Mouse (Mus musculus): ENCODE data around the gene Ccnd2. TPM values are rescaled to one million over a fixed set of nuclear protein-coding genes. Genes with fewer than 3 reads are reported as not detected.

The Ccnd2 gene
- total RNA-seq, 2 experiments from 2014 or later, result 177 to 178 TPM

DNA sequence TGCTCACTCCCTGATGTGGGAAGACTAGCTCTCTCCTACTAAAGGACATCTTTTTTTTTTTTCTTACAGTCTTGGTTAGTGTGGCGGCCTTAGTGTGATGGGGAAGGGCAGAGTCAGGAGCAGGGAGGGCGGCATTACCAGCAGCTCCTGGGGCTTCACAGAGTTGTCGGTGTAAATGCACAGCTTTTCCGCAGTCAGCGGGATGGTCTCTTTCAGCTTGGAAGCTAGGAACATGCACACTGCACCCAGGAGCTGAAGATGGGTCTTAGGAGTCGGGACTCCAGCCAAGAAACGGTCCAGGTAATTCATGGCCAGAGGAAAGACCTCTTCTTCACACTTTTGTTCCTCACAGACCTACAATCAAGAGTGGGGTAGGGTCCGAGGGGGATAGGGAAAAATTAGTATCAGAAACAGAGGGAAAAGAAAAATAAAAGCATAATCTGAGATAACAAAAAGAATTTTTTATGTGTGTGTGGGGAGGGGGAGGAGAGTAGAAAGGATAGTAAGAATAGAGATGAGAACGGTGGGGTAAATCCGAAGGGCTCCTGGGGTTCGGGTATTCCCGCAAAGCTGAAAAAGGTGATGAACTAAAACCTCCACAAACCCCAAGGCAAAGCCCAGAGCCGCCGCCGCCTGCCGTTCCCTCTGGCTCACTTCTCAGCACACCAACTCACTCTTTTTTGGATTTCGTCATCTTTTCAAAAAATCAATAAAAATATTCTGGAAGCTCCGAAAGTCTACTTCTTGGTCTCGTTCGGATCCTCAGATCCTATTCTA lies 3.3 kb downstream of the Ccnd2 start:
- DNase-seq, result peak; percentile 66

DNA sequence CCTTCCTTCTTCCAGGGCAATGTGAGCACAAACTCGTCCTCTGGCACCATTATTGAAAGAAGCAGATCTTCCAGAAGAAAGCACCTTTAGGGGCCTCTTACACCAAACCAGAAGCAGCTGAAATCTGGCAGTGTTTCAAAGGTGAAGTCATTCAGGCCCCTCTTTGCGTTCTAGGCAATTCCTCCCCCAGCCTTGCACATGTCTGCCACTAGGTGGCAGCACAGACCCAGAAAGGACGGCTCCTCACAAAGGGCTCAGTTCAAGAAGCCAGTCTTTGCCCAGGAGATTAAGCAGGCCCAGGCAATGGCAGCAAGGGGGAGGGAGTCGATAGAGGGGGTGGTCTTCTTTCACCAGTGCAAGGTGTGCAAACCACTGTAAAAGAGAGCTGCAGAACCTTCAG lies 4.3 kb downstream of the Ccnd2 start:
- peak; percentile 91 for DNase-seq

DNA sequence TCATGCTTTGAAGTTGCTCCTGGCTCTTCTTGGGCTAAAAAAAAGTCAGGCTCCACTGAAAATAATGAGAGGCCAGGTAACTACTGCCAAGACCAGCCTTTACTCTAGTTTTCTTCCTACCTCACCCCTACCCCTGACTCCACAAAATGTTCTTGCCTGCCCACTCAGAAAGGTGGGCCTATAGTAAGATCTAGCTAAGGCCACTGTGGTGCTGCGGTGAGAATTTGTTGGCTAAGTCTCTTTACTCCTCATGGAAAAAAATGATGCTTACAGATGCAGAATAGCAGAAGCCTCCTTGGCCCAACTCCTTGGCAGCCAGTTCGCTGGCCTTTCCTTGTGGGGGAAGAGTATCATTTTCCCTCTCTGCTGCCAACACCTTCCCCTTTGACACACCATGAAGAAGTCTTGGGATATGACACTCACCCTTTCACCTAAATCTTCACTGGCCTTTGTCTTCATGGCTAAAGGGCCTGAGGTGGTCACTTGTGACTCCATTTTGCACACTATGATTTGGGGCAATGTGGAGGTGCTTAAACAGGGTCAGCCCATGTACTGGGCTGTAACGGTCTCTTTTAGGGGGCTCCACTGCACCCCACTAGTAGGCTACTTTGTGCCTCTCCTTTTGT lies 5.6 kb downstream of the Ccnd2 start:
- no peak for DNase-seq

DNA sequence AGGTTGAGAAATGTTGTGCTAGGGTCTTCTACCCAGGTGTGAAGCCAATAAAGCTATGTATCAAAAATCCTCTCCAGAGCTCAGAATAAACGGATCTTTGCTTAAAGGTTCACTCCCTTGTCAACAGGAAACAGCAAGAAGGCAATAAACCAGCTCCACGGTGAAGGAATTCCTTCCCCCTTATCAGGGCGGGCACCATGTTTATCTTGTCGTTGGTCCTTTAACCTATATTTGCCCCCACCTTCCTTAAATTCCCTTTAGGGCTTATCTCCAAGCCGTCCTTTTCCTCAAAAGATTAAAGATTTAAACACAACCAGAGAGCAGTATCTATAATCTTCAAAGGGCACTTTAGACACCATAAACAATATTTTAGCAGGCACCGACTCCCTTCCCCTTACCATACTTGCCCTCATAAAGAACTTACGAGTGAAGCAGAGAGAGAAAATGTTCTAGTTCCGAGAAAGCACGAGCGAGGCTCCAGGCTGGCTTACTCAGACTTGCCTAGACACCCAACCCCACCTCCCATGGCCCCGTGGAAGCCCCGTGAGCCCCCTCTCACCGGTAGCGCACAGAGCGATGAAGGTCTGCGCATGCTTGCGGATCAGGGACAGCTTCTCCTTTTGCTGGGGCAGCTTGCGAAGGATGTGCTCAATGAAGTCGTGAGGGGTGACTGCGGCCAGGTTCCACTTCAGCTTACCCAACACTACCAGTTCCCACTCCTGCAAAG lies 6.4 kb downstream of the Ccnd2 start:
- no peak for DNase-seq

DNA sequence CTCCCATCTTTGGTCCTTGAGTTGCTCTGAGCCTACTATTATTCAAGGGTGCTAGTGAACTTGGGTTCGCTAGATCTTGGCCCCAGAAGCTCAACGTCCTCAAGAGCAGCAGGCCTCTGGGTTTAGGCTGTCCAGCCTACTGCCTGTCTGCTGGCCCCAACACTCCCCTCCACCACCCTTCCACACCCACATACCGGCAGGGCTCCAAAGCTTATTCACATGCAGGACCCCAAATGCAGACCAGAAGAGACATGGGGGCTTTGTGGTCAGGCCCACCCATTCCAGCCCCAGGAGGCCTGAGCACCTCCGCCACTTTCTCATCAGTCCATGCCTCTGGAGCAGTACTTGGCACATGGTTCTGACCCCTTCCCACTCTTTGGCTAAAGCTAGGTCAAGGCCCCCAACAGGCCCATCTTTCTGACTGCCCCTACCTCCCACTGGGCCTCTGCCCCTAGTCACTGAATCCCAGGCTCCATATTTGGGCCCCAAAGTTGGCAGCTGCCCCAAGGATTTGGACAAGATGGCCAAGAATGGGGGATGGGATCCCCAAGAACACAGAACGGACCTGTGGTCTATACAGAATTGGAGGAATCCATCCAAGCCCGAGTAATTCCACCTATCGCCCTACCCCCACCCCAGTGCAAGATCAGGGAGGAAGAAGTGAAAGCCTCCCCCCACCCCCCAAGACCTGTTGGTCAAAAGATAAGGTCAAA lies 8.3 kb downstream of the Ccnd2 start:
- DNase-seq, result no peak

DNA sequence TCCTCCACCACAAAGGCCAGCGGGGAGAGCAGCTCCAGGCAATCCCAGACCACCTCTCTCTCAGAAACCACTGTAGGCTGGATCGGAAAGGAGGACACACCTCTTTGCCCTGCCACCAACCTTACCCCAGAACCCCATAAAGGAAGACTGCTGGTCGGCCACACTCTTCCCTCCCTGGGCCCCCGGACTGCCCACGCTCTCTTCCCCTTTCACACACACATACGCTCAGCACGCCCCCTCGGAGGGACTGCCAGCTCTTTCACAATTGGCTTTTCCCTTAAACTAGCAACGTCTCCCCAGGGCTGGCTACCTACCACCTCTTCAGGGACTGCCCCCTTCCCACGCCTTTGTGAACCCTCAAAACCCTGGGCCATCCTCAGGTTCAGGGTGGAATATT lies 8.9 kb downstream of the Ccnd2 start:
- no peak for DNase-seq

DNA sequence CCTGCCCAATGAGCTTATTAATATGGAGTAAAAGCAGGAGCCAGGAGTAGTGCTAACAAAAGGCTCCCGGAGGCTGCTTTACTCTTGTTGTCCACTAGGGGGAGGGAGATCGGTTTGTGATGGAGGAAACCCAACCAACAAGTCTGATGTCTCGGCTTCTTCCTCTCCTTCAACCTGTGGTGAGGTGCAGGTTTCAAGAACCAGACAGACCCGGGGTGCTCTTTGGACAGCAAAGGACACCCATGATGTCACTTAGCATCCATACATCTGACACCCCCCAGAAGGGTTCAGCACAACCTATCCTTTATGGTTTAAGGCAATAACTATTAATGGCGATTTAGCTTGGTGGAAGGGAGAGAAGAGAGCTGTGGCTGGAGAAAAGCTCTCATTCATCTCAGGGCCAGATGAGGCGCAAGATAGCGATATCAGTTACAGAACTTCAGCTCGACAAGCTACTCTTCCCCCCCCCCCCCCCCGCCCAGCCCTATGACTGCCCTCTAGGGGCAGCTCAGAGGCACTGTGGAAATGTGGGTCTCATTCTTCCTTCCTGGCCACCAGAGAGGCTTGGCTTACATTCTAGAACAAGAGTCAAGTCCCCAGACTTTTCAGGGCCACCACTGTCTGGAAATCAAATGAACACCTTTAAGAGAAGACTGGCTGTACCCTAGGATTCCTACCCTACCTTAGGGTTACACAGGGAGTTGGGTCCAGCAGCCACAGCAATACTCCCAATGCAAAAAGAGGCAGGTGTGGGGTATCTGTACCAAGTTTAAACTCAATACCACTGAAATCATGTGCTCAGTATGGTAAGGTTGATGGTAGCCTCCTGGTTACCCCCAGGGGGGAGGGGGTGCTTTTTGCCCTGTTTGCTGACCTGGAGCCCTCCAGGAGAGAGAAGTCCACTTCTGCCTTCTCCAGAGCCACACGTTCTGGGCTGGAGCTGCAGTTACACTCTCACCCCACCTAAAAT lies 9.6 kb downstream of the Ccnd2 start:
- peak; percentile 58 for DNase-seq

DNA sequence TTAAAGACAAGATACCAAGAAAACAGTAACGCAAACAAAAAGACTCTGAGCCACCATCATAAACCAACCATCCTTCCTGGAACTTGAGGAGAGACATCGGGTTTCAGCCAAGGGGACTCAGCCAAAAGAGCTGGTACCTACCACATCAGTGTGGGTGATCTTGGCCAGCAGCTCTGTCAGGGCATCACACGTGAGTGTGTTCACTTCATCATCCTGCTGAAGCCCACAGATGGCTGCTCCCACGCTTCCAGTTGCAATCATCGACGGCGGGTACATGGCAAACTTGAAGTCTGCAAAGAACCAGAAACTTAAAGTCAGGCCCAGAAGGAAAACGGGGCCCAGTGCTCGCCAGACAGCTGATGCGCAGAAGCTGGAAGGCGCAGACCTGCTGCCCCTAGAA lies 13.0 kb downstream of the Ccnd2 start:
- no peak for DNase-seq

DNA sequence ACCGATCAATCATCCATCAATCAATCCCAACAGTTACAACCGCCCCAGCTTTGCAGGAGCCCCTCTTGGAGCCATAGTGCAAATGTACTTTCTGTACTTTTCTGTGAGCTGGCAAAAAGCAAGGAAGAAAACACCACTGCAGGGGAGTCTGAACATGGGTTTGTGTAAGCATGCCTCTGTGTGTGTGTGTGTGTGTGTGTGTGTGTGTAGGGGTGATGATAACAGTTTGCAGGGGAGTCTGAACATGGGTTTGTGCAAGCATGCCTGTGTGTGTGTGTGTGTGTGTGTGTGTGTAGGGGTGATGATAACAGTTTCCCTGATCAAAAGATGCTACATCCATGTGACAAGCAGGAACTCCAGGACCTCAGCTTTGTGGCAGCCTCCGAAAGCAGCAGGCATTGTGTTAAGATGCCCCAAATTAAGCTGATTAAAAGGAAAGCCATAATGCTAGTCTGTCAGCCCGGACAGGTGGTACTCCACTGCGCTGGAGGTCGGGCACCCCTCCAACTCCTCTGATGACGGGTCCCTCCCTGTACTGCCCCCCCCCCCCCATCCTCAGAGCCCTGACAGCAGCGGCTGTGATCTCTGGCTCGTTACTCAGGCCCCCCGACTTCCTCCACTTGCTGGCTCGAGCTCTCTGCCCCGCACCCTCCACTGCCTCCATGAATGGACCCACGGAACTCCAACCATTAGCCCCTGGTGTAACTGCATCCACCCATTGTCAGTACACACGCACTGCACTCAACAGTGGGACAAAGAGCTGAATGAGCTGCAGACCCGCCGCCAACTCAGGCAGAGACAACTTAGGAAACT lies 18.4 kb downstream of the Ccnd2 start:
- DNase-seq, result no peak

DNA sequence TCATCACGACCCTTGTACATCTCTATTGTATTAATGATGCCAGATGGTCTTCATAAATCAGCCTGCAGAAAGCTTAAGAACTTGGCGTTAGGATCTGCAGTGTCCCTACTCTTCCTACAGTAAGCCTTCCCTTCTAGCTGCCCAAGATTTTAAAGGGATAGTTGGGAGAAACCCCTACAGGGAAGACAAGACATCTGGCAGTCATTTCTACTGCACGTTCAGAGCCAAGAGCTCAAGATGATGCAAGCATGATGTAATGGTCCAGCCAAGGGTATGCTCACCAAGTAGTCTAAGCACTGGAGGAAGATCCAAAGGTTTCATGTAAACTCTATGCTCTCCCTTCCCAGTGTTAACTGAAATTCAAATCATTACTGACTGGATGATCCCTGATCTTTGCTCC lies 19.3 kb downstream of the Ccnd2 start:
- no peak for DNase-seq

DNA sequence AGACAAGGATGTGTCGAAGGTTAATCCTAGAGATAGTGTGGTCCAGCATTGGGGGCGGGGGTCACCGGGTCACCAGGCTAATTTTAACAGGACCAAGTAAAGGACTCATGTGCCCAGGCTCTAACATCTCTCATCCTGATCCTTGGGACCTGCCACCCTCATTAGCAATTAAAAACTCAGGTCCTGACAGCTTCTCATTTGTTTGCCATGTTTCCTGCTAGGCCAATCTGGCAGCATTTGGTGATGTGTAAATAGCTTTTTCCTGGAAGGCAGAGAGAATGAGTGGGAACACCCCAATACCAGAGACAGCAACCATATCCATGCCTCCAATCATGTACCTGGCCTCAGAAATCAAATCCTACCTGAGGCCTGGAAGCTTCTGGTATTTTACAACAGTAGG lies 20.0 kb downstream of the Ccnd2 start:
- no peak for DNase-seq

DNA sequence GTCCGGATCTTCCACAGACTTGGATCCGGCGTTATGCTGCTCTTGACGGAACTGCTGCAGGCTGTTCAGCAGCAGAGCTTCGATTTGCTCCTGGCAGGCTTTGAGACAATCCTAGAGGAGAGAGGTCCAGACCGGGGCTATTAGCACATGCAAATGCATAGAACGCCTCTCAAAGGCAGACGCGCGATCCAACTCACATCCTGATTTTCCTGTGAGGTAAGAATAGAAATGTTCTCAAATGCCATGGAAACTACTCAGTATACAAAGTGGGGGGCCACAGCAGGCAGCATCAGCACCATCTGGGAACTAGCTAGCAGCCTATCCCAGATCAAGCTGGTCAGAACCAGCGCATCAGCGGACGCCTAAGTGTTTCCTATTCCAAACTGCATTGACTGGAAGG lies 21.6 kb downstream of the Ccnd2 start:
- no peak for DNase-seq

DNA sequence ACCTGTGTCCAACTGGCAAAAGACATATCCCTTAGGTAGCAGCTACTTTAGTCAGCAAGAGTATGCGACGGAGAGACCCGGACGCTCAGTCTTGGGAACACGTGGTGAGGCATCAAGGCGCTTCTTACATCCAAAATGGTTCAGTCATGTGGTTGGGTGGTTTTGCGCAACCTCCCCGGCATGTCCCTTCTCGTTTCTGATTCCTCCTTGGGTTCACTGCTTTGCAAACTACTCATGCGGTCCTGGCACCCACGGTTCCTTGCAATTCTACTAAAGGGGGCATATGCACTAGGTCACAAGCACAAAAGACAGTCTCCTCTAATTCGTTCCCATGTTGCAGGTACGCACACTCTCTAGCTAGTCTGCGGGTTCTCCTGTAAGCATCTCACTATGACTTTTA lies 22.3 kb downstream of the Ccnd2 start:
- no peak for DNase-seq

DNA sequence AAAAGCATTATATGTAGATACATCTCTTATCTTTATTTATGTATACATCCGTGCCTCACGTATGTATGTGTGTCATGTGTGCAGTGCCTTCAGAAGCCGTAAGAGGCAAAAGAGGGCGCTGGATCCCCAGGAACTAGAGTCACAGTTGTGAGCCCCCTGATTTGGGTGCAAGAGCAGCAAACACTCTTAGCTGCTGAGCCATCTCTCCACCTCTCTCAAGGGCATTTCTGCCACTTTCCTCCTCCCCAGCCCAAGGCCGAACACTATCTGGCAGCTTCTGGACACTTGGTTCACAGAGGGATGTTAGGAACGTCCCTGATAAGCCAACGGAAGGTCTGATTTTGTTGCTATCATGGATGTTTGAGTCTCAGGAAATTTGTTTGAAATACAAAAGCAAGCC lies 28.5 kb downstream of the Ccnd2 start:
- peak; percentile 47 for DNase-seq

DNA sequence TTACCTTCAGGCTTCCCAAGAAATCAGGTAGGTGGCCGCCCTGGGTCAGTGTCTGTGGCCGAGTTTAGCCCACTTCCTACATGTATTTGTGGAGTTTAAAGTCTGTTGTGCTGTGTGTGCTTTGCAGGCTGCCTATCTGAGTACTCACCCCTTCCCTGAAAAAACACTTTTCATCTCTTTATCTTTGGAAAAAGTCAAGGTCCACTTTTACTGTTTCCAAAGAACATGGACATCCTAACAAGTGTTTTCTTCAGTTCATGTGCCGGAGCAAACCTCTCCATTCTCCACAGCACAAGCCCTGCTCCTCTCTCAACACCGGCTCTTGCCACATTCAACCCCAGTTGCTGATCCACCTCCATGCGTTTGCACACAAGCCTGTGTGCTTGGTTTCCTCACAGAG lies 29.0 kb downstream of the Ccnd2 start:
- DNase-seq, result no peak

DNA sequence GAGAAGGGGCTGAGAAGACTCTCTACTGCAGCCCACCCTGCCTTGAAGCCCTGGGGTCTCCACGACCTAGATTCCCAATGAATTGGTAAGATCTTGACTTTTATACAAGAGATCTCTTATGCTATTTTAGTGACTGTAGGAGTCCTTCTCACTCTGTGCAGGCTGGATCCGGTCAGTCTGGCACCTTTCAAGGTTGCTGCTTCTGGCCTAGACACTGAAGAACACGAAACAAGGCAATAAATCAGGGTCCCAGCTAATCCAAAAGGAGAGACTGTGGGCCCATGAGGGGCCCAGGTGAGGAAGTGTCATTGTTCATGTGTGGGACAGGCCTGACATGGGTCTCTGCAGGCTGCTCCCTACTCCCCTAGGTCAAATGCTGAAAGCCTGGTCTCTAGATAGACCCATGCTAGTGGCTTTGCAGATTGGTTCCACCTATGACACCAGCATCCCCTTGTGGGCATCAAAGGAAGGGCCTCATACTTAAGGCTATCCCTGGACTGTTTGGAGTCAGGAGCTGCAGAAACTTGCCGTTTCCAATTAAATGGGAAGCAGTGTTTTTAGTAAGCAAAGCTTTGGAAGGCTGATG lies 29.7 kb downstream of the Ccnd2 start:
- peak; percentile 60 for DNase-seq

DNA sequence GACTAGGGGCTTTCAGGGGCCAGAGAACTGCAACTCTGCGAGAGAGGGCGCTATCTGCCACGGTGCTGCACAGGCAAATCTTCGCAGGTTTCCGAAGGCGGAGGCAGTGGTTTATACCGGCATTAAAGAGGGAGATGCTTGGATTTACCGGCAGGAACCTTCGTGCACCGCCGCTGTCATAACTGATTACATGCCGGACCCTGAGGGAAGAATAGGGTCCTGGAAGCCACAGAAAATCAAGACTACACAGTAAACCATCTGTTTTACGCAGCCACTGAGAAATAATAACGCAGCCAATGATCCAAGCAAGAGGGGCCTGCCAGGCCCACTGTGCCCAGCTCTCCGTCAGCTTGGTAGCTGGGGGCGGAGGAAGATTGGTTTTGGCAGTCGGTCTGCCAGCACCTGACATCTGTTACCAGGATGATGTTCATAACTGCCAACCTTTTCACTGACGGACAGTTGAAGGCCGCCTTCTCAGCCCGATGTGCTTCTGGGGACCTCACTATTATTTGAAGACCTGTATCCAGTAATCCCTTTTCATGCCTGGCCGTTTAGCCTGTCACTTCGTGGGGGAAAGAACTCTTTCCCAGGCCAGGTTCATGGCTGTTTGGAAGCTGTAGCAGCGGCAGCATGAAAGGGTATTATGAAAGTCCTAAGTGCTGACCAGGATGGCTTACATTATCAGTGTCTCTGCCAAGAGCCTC lies 37.1 kb downstream of the Ccnd2 start:
- no peak for DNase-seq

DNA sequence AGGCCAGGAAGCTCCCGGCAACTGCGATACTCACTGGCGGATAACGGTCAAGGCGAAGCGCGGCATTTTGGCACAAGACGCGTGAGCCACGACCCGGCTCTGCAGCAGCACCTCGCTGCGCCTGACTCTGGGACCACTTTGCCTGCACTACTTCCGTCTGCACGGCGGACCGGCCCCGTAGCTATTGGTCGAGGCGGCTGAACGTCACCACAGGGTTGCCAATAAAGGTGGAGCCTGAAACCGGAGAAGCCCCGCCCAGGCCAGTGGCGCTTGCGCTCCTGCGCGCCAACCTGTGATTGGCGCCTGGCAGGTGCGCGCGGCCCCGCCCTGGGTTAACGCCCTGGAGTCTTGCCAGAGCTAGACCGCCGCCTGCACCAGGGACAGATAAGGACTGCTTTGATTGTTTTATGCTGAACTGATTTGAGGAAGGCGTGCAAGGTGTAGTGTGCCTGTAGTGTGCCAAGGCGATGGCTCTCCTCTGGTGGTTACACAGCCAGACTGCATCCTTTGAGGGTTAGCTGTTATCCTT lies 42.5 kb downstream of the Ccnd2 start, which contains the start of gene Tigar:
Gene Tigar, minus strand, starts transcription at position 156 of the 529 bp plus-strand sequence.
- DNase-seq, result peak; percentile 95

DNA sequence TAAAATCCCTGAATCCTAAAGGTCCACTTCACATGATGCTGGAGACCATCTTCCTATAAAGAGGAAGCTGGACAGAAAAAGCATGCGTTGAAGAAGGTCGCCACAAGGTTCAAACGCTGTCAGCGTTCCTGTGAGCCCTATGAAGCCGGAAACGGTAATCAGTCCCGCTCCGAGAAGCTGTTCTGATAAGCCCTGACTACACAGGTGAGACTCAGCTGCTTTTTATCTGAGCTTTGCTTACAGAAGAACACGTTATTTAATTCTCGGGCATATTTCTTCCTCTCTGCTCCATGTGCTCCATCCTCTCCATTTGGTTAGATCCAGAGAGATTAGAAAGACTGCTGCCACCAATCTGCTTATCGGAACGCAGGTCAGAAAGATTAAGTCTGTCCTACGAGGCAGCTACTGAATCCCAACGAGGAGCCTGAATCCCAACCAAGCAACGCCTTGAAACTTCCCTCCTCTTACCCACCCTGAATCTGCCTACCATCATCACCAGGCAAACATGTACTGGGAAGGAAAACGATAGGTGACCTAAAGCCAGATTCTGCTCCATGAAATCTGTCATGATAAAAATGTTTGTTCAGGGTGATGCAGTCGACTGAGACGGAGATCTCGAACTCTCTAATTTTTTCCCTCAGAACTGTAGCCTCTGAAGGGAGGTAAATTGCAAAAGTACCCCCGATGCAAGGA lies 43.5 kb downstream of the Ccnd2 start:
- no peak for DNase-seq

Data from adrenal gland, postnatal 10 days (tissue).